Comparison of ENCODE assay signal across 22 mouse cellular contexts in genomic region chr19:58275281-58275680, GRCm38 (mm10).
DNase-seq lines count a peak whose midpoint lies in the region; ATAC-seq and TF ChIP-seq lines count a peak whose summit lies in the region.
"Had no signal": no experiment of that assay in that cellular context is flagged by ENCODE, and none has a peak within 500 bp of the region (broad histone marks: within the 10 kb centered on the region; RNA-seq: fewer than 3 reads in every experiment).

No protein-coding gene starts in this region.

- TF ChIP-seq CTCF in CH12.LX (conservative IDR thresholded peaks at IDR 0.05 in 1 of 2, IDR thresholded peaks at IDR 0.05 in 1 of 2; ENCODE audit: low read depth in 2 of 2, low read length in 2 of 2): no peak

- 0 out of 4 replicates have a peak, but pooled peaks cover 0 to 3% of the 10 kb centered on the region in 2 experiments for H3K4me1 ChIP-seq in CH12.LX (ENCODE audit: control insufficient read depth in 1 of 2, insufficient read depth in 2 of 2)
- no peaks in the 10 kb centered on the region for H3K4me1 ChIP-seq in heart, embryonic 11.5 days (ENCODE audit: control insufficient read depth, insufficient read depth, low read length)
- H3K4me1 ChIP-seq: midbrain, embryonic 10.5 days; neural tube, embryonic 13.5 days had no signal

- ATAC-seq in heart, embryonic 11.5 days (replicated peaks; ENCODE audit: insufficient number of reproducible peaks, low FRiP score, low TSS enrichment): no peak
- ATAC-seq: activated CD4-positive, CD25-positive, alpha-beta regulatory T cell, adult 4 months had no signal

- H3K79me2 ChIP-seq in CH12.LX (replicated peaks; ENCODE audit: control insufficient read depth, extremely low read depth, insufficient read depth, poor library complexity, severe bottlenecking): no peaks in the 10 kb centered on the region

- no peak overlapping the region for H3K4me3 ChIP-seq in CH12.LX (replicated peaks in 1 of 3; ENCODE audit: low read depth in 2 of 3, low read length in 2 of 3, poor library complexity in 1 of 3)
- H3K4me3 ChIP-seq in heart, embryonic 11.5 days (ENCODE audit: low read depth, low read length): no peak overlapping the region
- H3K4me3 ChIP-seq: forebrain, embryonic 10.5 days; heart, embryonic 13.5 days; layer of hippocampus, adult 2 months; limb, embryonic 15.5 days; midbrain, embryonic 10.5 days; neural tube, embryonic 13.5 days had no signal

- TF ChIP-seq RAD21 in CH12.LX (IDR thresholded peaks at IDR 0.05; ENCODE audit: low read depth, low read length): no peak

- no peaks in the 10 kb centered on the region for H3K27me3 ChIP-seq in CH12.LX (replicated peaks)
- no peaks in the 10 kb centered on the region for H3K27me3 ChIP-seq in heart, embryonic 11.5 days (ENCODE audit: control insufficient read depth, insufficient read depth, low read length)
- H3K27me3 ChIP-seq: heart, embryonic 13.5 days; limb, embryonic 15.5 days; neural tube, embryonic 13.5 days had no signal

- in situ Hi-C loops in CH12.LX (cut with MboI; ENCODE audit: low pct_ligation_motif_present, low pct_unique_long_range_greater_than_20kb, low sequenced_read_pairs): no loop called here

- H3K9ac ChIP-seq in CH12.LX (ENCODE audit: insufficient read depth, low read depth): no peak overlapping the region
- no peak overlapping the region for H3K9ac ChIP-seq in heart, embryonic 11.5 days (ENCODE audit: low read depth, low read length)
- H3K9ac ChIP-seq: heart, embryonic 13.5 days; limb, embryonic 15.5 days; neural tube, embryonic 13.5 days had no signal

- H3K9me3 ChIP-seq in CH12.LX (replicated peaks; ENCODE audit: low read length): no peaks in the 10 kb centered on the region
- H3K9me3 ChIP-seq in heart, embryonic 11.5 days (replicated peaks; ENCODE audit: control insufficient read depth, low read length): no peaks in the 10 kb centered on the region
- H3K9me3 ChIP-seq: forebrain, embryonic 10.5 days; heart, embryonic 13.5 days; limb, embryonic 15.5 days; midbrain, embryonic 10.5 days; neural tube, embryonic 13.5 days had no signal

- no peak for TF ChIP-seq POLR2A in CH12.LX (IDR thresholded peaks at IDR 0.05; ENCODE audit: low read depth, low read length)

- 66% methylated on average over 9 of the region's 9 CpGs for WGBS in heart, embryonic 11.5 days (ENCODE audit: insufficient replicate concordance)

- H3K4me2 ChIP-seq in CH12.LX (ENCODE audit: insufficient read depth, low read depth, poor library complexity, severe bottlenecking): peak overlapping the region; percentile 52
- H3K4me2 ChIP-seq in heart, embryonic 11.5 days: no peak overlapping the region
- H3K4me2 ChIP-seq: heart, embryonic 13.5 days; limb, embryonic 15.5 days; neural tube, embryonic 13.5 days had no signal

- TF ChIP-seq EP300 in CH12.LX (IDR thresholded peaks at IDR 0.05; ENCODE audit: low read length): no peak

- dilution Hi-C loops in CH12.LX (cut with MboI; ENCODE audit: extremely low pct_ligation_motif_present, extremely low pct_unique_long_range_greater_than_20kb, low sequenced_read_pairs): no loop called here

- DNase-seq in lung, postnatal 36 days: peak; percentile 13
- no peak for DNase-seq in lung, postnatal 14 days
- DNase-seq in CH12.LX (ENCODE audit: extremely low read depth) (no peak), R1 (ENCODE audit: low read depth, low spot score) (peak; percentile 25)
- peak; percentile 32 for DNase-seq in adrenal gland, postnatal 36 days
- DNase-seq in heart, postnatal 36 days: no peak
- DNase-seq in urinary bladder, adult 18-20 months (ENCODE audit: low spot score in 2 of 2): no peak
- DNase-seq: cerebellum, adult 18-20 months; heart, postnatal 4 days; kidney, adult 8-10 months; kidney, postnatal 14 days; layer of hippocampus, postnatal 36 days; spleen, adult 18-20 months; thymus, postnatal 4 days had no signal

- intact Hi-C loops in heart, postnatal 36 days (cut with DNase I): no loop called here

- H3K36me3 ChIP-seq in CH12.LX (replicated peaks in 1 of 2; ENCODE audit: control insufficient read depth in 1 of 2, insufficient read depth in 1 of 2, low read length in 1 of 2): no peaks in the 10 kb centered on the region
- H3K36me3 ChIP-seq in heart, embryonic 11.5 days (ENCODE audit: control insufficient read depth, insufficient read depth, low read length): no peaks in the 10 kb centered on the region
- H3K36me3 ChIP-seq: forebrain, embryonic 10.5 days; heart, embryonic 13.5 days; limb, embryonic 15.5 days; midbrain, embryonic 10.5 days; neural tube, embryonic 13.5 days had no signal

- no peak overlapping the region for H3K27ac ChIP-seq in CH12.LX (ENCODE audit: insufficient read depth, low read depth)
- no peak overlapping the region for H3K27ac ChIP-seq in heart, embryonic 11.5 days (ENCODE audit: low read depth, low read length)
- H3K27ac ChIP-seq: forebrain, embryonic 10.5 days; heart, embryonic 13.5 days; layer of hippocampus, adult 2 months; limb, embryonic 15.5 days; midbrain, embryonic 10.5 days; neural tube, embryonic 13.5 days had no signal

TF ChIP-seq in CH12.LX, 34 proteins besides CTCF, POLR2A, EP300 and RAD21:
- TF ChIP-seq JUN (IDR thresholded peaks at IDR 0.05; ENCODE audit: insufficient read depth, low read depth, low read length): no peak
- TF ChIP-seq CHD1 (IDR thresholded peaks at IDR 0.05; ENCODE audit: low read depth, low read length): no peak
- TF ChIP-seq MAZ (IDR thresholded peaks at IDR 0.05; ENCODE audit: low read depth, low read length): no peak
- no peak for TF ChIP-seq MEF2A (IDR thresholded peaks at IDR 0.05; ENCODE audit: borderline replicate concordance, low read depth, low read length)
- no peak for TF ChIP-seq USF1 (IDR thresholded peaks at IDR 0.05; ENCODE audit: low read depth, low read length)

Comparison
In these comparisons a context has a peak if more than half of its experiments do, and no peak if none do; other contexts are left out.
1. DNase-seq: peak in lung, postnatal 36 days (single experiment), R1 (single experiment) and adrenal gland, postnatal 36 days (2 of 2); none in lung, postnatal 14 days (single experiment), CH12.LX (single experiment), heart, postnatal 36 days (0 of 2) and urinary bladder, adult 18-20 months (0 of 2).